Mouse (Mus musculus) thymus, adult 2 months (tissue): ENCODE measurements around the gene Omg. TPM values are rescaled to one million over a fixed set of nuclear protein-coding genes. Genes with fewer than 3 reads are reported as not detected.

ENCODE experiments used
- DNase-seq: peaks from one replicate; pipeline ENCODE4 v3.0.0; 2021
- H3K27ac ChIP-seq: fragments of 200-500 bp; 2 replicates; pipeline ENCODE4 v1.5.1; 2012; ENCODE audit warnings: low read length, control low read depth; ENCODE audit not compliant: control insufficient read depth, insufficient read depth
- H3K27me3 ChIP-seq: fragments of 200-500 bp; 2 replicates; pipeline ENCODE4 v1.6.1; 2012; ENCODE audit warnings: mild to moderate bottlenecking, low read length, moderate library complexity, mixed read lengths; ENCODE audit not compliant: control insufficient read depth, insufficient read depth
- H3K36me3 ChIP-seq: fragments of 200-500 bp; 2 replicates; pipeline ENCODE4 v1.6.1; 2012; ENCODE audit warnings: mild to moderate bottlenecking, low read length, moderate library complexity; ENCODE audit not compliant: control insufficient read depth, insufficient read depth
- H3K4me1 ChIP-seq: fragments of 200-500 bp; replicated peaks from 2 replicates; pipeline ENCODE4 v1.6.1; 2012; ENCODE audit warnings: low read length; ENCODE audit not compliant: control insufficient read depth, insufficient read depth
- H3K4me3 ChIP-seq: fragments of 200-500 bp; 2 replicates; pipeline ENCODE4 v1.5.1; 2012; ENCODE audit warnings: mild to moderate bottlenecking, low read length, control low read depth, moderate library complexity; ENCODE audit not compliant: control insufficient read depth, insufficient read depth
- CTCF ChIP-seq: fragments of 200-500 bp; IDR thresholded peaks from 2 replicates; pipeline ENCODE4 v1.5.1; 2012; ENCODE audit warnings: mild to moderate bottlenecking, control low read depth, low read length, moderate library complexity, borderline replicate concordance; ENCODE audit not compliant: control insufficient read depth, poor library complexity, insufficient read depth; ENCODE audit errors: extremely low read depth
- POLR2A ChIP-seq: fragments of 200-500 bp; IDR thresholded peaks from 2 replicates; pipeline ENCODE4 v1.6.1; 2012; ENCODE audit warnings: mild to moderate bottlenecking, low read length, control low read depth, moderate library complexity; ENCODE audit not compliant: control insufficient read depth, poor library complexity, insufficient read depth; ENCODE audit errors: extremely low read depth
- WGBS: fragments of 180-500 bp; shearing (Covaris S2); methylation state at CpG from one replicate; pipeline ENCODE4 v1.1.7; 2018; 5-methylcytosine and 5-hydroxymethylcytosine counted together
- polyA plus RNA-seq: library from polyadenylated mRNA; depleted of rRNA; stranded (reverse); fragments of >200 nt; gene quantifications from 2 replicates; pipeline ENCODE4 v1.2.3, GENCODE M21; 2012; rRNA removed

The Omg gene
- polyA plus RNA-seq, 1 experiment = 0.23 TPM

DNA sequence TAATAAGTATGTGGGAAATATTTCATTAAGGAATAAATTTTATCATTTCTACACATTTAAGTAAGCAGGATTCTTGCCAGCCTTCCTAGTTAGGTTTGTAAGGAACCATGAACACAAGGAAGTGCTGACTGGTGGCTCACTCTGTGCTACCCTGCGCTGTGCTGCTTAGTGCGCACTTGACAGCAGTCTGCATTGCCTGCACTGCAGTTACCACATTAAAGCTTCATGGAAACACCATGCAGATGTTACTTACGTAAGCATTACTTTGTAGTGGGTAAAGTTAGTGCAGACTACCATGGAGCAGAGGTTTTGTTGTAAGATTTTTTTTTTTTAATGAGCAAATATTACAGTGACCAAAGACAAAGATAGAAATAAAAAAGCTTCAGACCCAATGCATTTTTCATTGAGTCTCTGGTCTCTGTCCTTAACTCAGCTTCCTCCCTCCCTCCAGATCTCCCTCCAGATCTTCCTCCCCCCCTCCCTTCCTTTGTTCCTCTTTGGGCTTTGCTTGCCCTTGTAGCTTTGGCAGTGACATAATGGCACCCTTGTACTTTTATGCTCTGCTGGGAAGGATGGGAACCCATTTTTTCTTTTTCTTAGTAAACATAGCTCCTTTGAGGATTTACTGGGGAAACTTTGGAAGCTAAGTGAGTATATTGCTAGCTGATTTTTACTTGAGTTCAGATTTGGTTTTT is 43.0 kb downstream of the Omg start:
- 3% methylated on average over 3 of the region's 3 CpGs for WGBS
- no peak overlapping the region for H3K4me3 ChIP-seq
- H3K36me3 ChIP-seq = no peaks in the 10 kb centered on the region
- peak; percentile 65 for DNase-seq
- no peaks in the 10 kb centered on the region for H3K27me3 ChIP-seq
- H3K4me1 ChIP-seq = peaks cover 2% of the 10 kb centered on the region; the same call in 1 of the 2 replicates
- no peak overlapping the region for H3K27ac ChIP-seq
- TF ChIP-seq POLR2A (no peak), CTCF (no peak)

DNA sequence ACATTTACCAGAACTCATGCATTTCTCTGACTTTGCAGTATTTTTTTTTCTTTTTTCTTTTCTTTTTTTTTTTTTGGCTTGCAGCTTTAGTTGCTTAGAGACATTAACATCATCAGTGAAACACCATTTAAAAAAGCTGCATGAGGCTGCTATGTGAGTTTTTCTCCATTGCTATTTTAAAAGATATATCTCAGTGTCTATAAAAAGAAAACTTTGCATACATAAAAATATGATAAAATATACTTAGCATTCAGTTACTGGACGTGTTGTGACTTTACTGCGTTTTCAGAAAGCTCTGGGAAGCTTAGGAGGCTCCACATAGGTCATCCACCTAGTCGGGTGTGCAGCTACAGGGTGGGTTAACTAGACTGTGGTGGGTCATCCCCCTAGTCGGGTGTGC is 44.0 kb downstream of the Omg start:
- DNase-seq = no peak
- 95% methylated on average over 4 of the region's 4 CpGs for WGBS

DNA sequence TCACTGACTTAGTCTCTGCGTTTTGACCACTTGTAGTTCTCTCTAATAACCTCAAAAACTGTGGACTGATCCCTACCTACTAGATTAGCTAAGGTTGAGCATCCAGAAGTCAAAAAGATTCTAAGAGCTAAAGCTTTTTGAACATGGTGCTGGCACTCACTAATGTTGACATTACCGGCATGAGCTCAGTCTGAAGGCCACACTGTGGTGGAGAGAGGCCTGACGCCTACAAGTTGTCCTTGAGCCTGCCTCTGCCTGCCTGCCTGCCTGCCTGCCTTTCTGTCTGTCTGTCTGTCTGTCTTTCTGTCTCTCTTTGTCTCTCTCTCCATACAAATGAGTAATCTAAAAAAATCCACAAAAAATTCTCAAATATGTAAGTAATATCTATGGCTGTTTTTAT is 46.0 kb downstream of the Omg start:
- 98% methylated on average over 3 of the region's 3 CpGs for WGBS
- DNase-seq = no peak
- TF ChIP-seq CTCF (no peak), POLR2A (no peak)
- no peak overlapping the region for H3K27ac ChIP-seq
- peaks cover 2% of the 10 kb centered on the region; the same call in 1 of the 2 replicates for H3K4me1 ChIP-seq
- H3K27me3 ChIP-seq = no peaks in the 10 kb centered on the region
- H3K4me3 ChIP-seq = no peak overlapping the region
- H3K36me3 ChIP-seq = no peaks in the 10 kb centered on the region

More for the DNA sequence above, 44.0 kb downstream of the Omg start:
- no peaks in the 10 kb centered on the region for H3K27me3 ChIP-seq
- no peak overlapping the region for H3K4me3 ChIP-seq
- H3K27ac ChIP-seq = no peak overlapping the region
- H3K4me1 ChIP-seq = peaks cover 2% of the 10 kb centered on the region; the same call in 1 of the 2 replicates
- TF ChIP-seq CTCF (no peak), POLR2A (no peak)
- no peaks in the 10 kb centered on the region for H3K36me3 ChIP-seq

DNA sequence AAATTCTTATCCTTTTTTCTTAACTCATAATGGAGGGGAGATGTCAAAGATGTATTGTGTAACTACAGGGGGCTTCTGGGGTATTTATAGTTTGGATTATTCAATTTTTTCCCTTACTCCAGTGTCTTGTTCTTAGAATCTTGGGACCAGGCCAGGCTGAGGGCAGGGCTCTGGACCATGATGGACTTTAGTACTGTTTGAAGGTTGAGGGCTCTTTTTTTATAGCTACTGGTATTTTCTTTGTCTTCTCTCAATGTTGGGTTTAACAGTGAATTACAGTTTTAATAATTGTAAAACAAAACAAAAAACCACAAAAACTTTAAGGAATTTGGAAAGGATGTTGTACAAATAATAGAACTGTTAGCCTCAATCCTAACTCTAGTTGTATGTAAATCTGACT is 50.9 kb downstream of the Omg start:
- Histone ChIP-seq H3K4me3 (no peak overlapping the region), H3K36me3 (peaks cover 4% of the 10 kb centered on the region), H3K27me3 (no peaks in the 10 kb centered on the region), H3K4me1 (no peaks in the 10 kb centered on the region), H3K27ac (no peak overlapping the region)
- TF ChIP-seq POLR2A (no peak), CTCF (no peak)
- DNase-seq = no peak

Other genes with a start within 250 kb of the Omg start
- gene Wsb1, start 249.4 kb downstream of the Omg start, polyA plus RNA-seq = 87.5 and 102 TPM in 2 replicates
- gene Gm9964, start 207.2 kb downstream of the Omg start, polyA plus RNA-seq = not detected in 2 replicates
- gene Nf1, start 164.4 kb downstream of the Omg start, polyA plus RNA-seq = 6.9 and 8.2 TPM in 2 replicates
- gene Evi2b, start 19.7 kb upstream of the Omg start, polyA plus RNA-seq = 77.3 and 95.6 TPM in 2 replicates
- gene Evi2, start 26.5 kb upstream of the Omg start, polyA plus RNA-seq = 3.5 and 3.6 TPM in 2 replicates
- 12.8 and 16.9 TPM in 2 replicates for gene Evi2a, start 26.5 kb upstream of the Omg start, polyA plus RNA-seq
- 36.8 and 40.9 TPM in 2 replicates for gene Rab11fip4, start 87.1 kb upstream of the Omg start, polyA plus RNA-seq